Mouse (Mus musculus) liver, embryonic 14.5 days (tissue): ENCODE measurements around the gene Nrg3.

Source experiments
- CTCF ChIP-seq: IDR thresholded peaks from 2 replicates; pipeline ENCODE4 v1.5.1; 2016; ENCODE audit warnings: antibody characterized with exemption, low read depth, control low read depth
- EP300 ChIP-seq: IDR thresholded peaks from 2 replicates; pipeline ENCODE4 v1.6.1; 2016; ENCODE audit warnings: antibody characterized with exemption, low read depth

- no peak for TF ChIP-seq CTCF
- TF ChIP-seq EP300, result no peak
Measured at GRCm38 (mm10) chr14:39095219-39095618, 377.7 kb downstream of the Nrg3 start.
